Mouse (Mus musculus) lung, postnatal 0 days (tissue): ENCODE results near the gene Wwp2.

Experiments used
- CTCF ChIP-seq: IDR thresholded peaks from 2 replicates; pipeline ENCODE4 v1.5.1; 2016; ENCODE audit warnings: antibody characterized with exemption, mild to moderate bottlenecking
- EP300 ChIP-seq: IDR thresholded peaks from 2 replicates; pipeline ENCODE4 v1.6.1; 2016; ENCODE audit warnings: antibody characterized with exemption, mild to moderate bottlenecking, control low read depth

DNA sequence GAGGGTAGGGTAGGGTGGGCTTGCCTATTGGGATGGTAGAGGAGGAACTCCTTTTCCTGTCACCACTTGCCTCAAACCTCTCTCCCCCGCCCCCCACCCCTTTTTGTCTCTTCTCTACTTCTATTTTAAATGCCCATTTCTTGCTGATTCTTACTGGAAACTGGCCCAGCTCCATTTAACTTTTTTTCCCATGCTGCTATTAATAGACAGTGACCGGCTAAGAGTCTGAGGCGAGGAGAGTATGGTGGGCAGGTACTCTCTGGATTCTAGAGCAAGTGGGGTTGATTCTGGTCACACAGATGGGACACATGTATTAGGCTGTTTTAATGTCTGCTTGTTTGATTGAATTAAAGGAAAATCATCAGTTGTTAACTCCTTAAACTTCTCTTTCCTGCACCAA, 63.4 kb downstream of the Wwp2 start:
- TF ChIP-seq CTCF = no peak
- no peak for TF ChIP-seq EP300
